Mouse (Mus musculus) frontal cortex, adult 2 months (tissue): Measurements from ENCODE around the gene Spata25. TPM values are rescaled to one million over a fixed set of nuclear protein-coding genes. Genes with fewer than 3 reads are reported as not detected.

Experiments used
- DNase-seq, 2 experiments: peaks; one replicate each; pipeline ENCODE4 v3.0.0; 2022; ENCODE audit warnings: low spot score in 1 of 2; ENCODE audit errors: extremely low spot score in 1 of 2
- polyA plus RNA-seq: library from polyadenylated mRNA; depleted of rRNA; stranded (reverse); fragments of >200 nt; gene quantifications from 2 replicates; pipeline ENCODE4 v1.2.3, GENCODE M21; 2012; rRNA removed

Spata25 gene
- polyA plus RNA-seq, 1 experiment: not detected

GRCm38 (mm10) chr2:164785481-164786387 is 42.6 kb downstream of the Spata25 start, which contains the start of gene Snx21:
Gene Snx21, plus strand, starts transcription at chr2:164785823.
- DNase-seq: peak; percentile 72 to 88

- no peak for DNase-seq
Observed at GRCm38 (mm10) chr2:164784869-164785420, 43.4 kb downstream of the Spata25 start.

- DNase-seq: no peak
Observed at GRCm38 (mm10) chr2:164783926-164784581, 44.3 kb downstream of the Spata25 start.

- DNase-seq: no peak
Observed at GRCm38 (mm10) chr2:164781876-164782275, 46.5 kb downstream of the Spata25 start.

- no peak for DNase-seq
Observed at GRCm38 (mm10) chr2:164779481-164780086, 48.8 kb downstream of the Spata25 start, which contains the start of gene Tnnc2. Gene Tnnc2, minus strand, starts transcription at chr2:164779967.

- DNase-seq: no peak
Observed at GRCm38 (mm10) chr2:164778809-164779208, 49.5 kb downstream of the Spata25 start.

GRCm38 (mm10) chr2:164778015-164778287 is 50.4 kb downstream of the Spata25 start:
- DNase-seq: no peak

- DNase-seq: no peak
Observed at GRCm38 (mm10) chr2:164777246-164778014, 50.9 kb downstream of the Spata25 start.

- no peak for DNase-seq
Observed at GRCm38 (mm10) chr2:164776801-164777200, 51.5 kb downstream of the Spata25 start.

Other genes with a start within 250 kb of the Spata25 start
- 0.12 TPM in 1 of 2 replicates, not detected in the other for gene Wfdc6a, start 243.1 kb downstream of the Spata25 start, polyA plus RNA-seq
- gene Eppin, start 234.9 kb downstream of the Spata25 start, polyA plus RNA-seq: not detected in 2 replicates
- not detected in 2 replicates for gene Wfdc6b, start 215.0 kb downstream of the Spata25 start, polyA plus RNA-seq
- gene Wfdc8, start 214.9 kb downstream of the Spata25 start, polyA plus RNA-seq: not detected in 2 replicates
- not detected in 2 replicates for gene Wfdc16, start 189.7 kb downstream of the Spata25 start, polyA plus RNA-seq
- not detected in 2 replicates for gene Wfdc10, start 172.5 kb downstream of the Spata25 start, polyA plus RNA-seq
- gene Wfdc9, start 172.0 kb downstream of the Spata25 start, polyA plus RNA-seq: not detected in 2 replicates
- not detected in 2 replicates for gene Wfdc11, start 154.4 kb downstream of the Spata25 start, polyA plus RNA-seq
- not detected in 2 replicates for gene Wfdc13, start 143.4 kb downstream of the Spata25 start, polyA plus RNA-seq
- gene Spint4, start 130.0 kb downstream of the Spata25 start, polyA plus RNA-seq: not detected in 2 replicates
- not detected in 2 replicates for gene Spint5, start 113.2 kb downstream of the Spata25 start, polyA plus RNA-seq
- gene Wfdc3, start 82.6 kb downstream of the Spata25 start, polyA plus RNA-seq: 2.4 and 3.3 TPM in 2 replicates
- 44.3 and 46.4 TPM in 2 replicates for gene Dnttip1, start 82.6 kb downstream of the Spata25 start, polyA plus RNA-seq
- gene Ube2c, start 58.6 kb downstream of the Spata25 start, polyA plus RNA-seq: 2.0 and 2.8 TPM in 2 replicates
- 0.96 and 3.9 TPM in 2 replicates for gene Tnnc2, start 48.6 kb downstream of the Spata25 start, polyA plus RNA-seq
- 59.9 and 60.9 TPM in 2 replicates for gene Snx21, start 42.7 kb downstream of the Spata25 start, polyA plus RNA-seq
- gene Acot8, start 23.7 kb downstream of the Spata25 start, polyA plus RNA-seq: 29.4 and 35.0 TPM in 2 replicates
- 7.7 and 7.9 TPM in 2 replicates for gene Zswim3, start 23.4 kb downstream of the Spata25 start, polyA plus RNA-seq
- 18.5 and 19.3 TPM in 2 replicates for gene Zswim1, start 5.9 kb downstream of the Spata25 start, polyA plus RNA-seq
- 177 and 194 TPM in 2 replicates for gene Ctsa, start 4.3 kb upstream of the Spata25 start, polyA plus RNA-seq
- gene Neurl2, start 4.9 kb upstream of the Spata25 start, polyA plus RNA-seq: 6.6 and 6.9 TPM in 2 replicates
- gene Pltp, start 29.2 kb upstream of the Spata25 start, polyA plus RNA-seq: 154 and 170 TPM in 2 replicates
- gene Pcif1, start 50.8 kb upstream of the Spata25 start, polyA plus RNA-seq: 47.4 and 47.7 TPM in 2 replicates
- 31.6 and 34.6 TPM in 2 replicates for gene Zfp335, start 83.2 kb upstream of the Spata25 start, polyA plus RNA-seq
- gene Mmp9, start 112.2 kb upstream of the Spata25 start, polyA plus RNA-seq: 1.2 and 1.3 TPM in 2 replicates
- gene Slc12a5, start 132.3 kb upstream of the Spata25 start, polyA plus RNA-seq: 345 and 356 TPM in 2 replicates
- 57.4 and 67.1 TPM in 2 replicates for gene Ncoa5, start 206.3 kb upstream of the Spata25 start, polyA plus RNA-seq
- gene Cd40, start 227.1 kb upstream of the Spata25 start, polyA plus RNA-seq: 1.5 and 1.8 TPM in 2 replicates